Mouse (Mus musculus): ENCODE measurements around the gene Vps13d. TPM values are rescaled to one million over a fixed set of nuclear protein-coding genes. Genes with fewer than 3 reads are reported as not detected.

Gene Vps13d
- polyA plus RNA-seq, 1 experiment from 2014 or later, result 10.3 TPM

- H3K9me3 ChIP-seq (ENCODE audit: low read length), result no peaks in the 10 kb centered on the region
- H3K4me1 ChIP-seq (ENCODE audit: insufficient read depth, low read depth, low read length), result peaks cover 21% of the 10 kb centered on the region; the same call in 1 of the 2 replicates
- no peak for DNase-seq (ENCODE audit: low spot score)
- H3K36me3 ChIP-seq (ENCODE audit: insufficient read depth, low read length), result 0 out of 2 replicates have a peak, but pooled peaks cover 3% of the 10 kb centered on the region
- no peak for ATAC-seq
- no peak overlapping the region for H3K4me3 ChIP-seq (ENCODE audit: low read depth, low read length)
- H3K27ac ChIP-seq (ENCODE audit: low read length), result no peak overlapping the region
- WGBS, result 17% methylated on average over 11 of the region's 11 CpGs
- no peak overlapping the region for H3K4me2 ChIP-seq (replicated peaks; ENCODE audit: low read depth, low read length)
- H3K27me3 ChIP-seq (replicated peaks; ENCODE audit: insufficient read depth, low read length), result no peaks in the 10 kb centered on the region
- no peak for TF ChIP-seq EP300 (IDR thresholded peaks at IDR 0.05)
- TF ChIP-seq CTCF (IDR thresholded peaks at IDR 0.05), result no peak
- no peak overlapping the region for H3K9ac ChIP-seq (replicated peaks; ENCODE audit: low read depth)
These were observed 160.1 kb downstream of the Vps13d start for GRCm38 (mm10) chr4:145034506-145035243.

GRCm38 (mm10) chr4:145033392-145033791 lies 161.4 kb downstream of the Vps13d start:
- peaks cover 20% of the 10 kb centered on the region; the same call in 1 of the 2 replicates for H3K4me1 ChIP-seq (ENCODE audit: insufficient read depth, low read depth, low read length)
- ATAC-seq (no peak), DNase-seq (ENCODE audit: low spot score) (no peak)
- H3K4me3 ChIP-seq (ENCODE audit: low read depth, low read length), result no peak overlapping the region
- H3K9me3 ChIP-seq (ENCODE audit: low read length), result no peaks in the 10 kb centered on the region
- 0 out of 2 replicates have a peak, but pooled peaks cover 3% of the 10 kb centered on the region for H3K36me3 ChIP-seq (ENCODE audit: insufficient read depth, low read length)
- no peak overlapping the region for H3K4me2 ChIP-seq (replicated peaks; ENCODE audit: low read depth, low read length)
- H3K27me3 ChIP-seq (replicated peaks; ENCODE audit: insufficient read depth, low read length), result no peaks in the 10 kb centered on the region
- no peak overlapping the region for H3K9ac ChIP-seq (replicated peaks; ENCODE audit: low read depth)
- TF ChIP-seq CTCF (IDR thresholded peaks at IDR 0.05) (no peak), EP300 (IDR thresholded peaks at IDR 0.05) (no peak)
- WGBS, result 9% methylated on average over 2 of the region's 2 CpGs
- no peak overlapping the region for H3K27ac ChIP-seq (ENCODE audit: low read length)

GRCm38 (mm10) chr4:145032637-145033036 lies 162.2 kb downstream of the Vps13d start:
- no peaks in the 10 kb centered on the region for H3K9me3 ChIP-seq (ENCODE audit: low read length)
- 76% methylated on average over 2 of the region's 2 CpGs for WGBS
- H3K27ac ChIP-seq (ENCODE audit: low read length), result no peak overlapping the region
- H3K9ac ChIP-seq (replicated peaks; ENCODE audit: low read depth), result no peak overlapping the region
- peaks cover 13% of the 10 kb centered on the region; the same call in 1 of the 2 replicates for H3K4me1 ChIP-seq (ENCODE audit: insufficient read depth, low read depth, low read length)
- TF ChIP-seq EP300 (IDR thresholded peaks at IDR 0.05) (no peak), CTCF (IDR thresholded peaks at IDR 0.05) (no peak)
- no peak overlapping the region for H3K4me2 ChIP-seq (replicated peaks; ENCODE audit: low read depth, low read length)
- no peak overlapping the region for H3K4me3 ChIP-seq (ENCODE audit: low read depth, low read length)
- DNase-seq (ENCODE audit: low spot score), result no peak
- H3K27me3 ChIP-seq (replicated peaks; ENCODE audit: insufficient read depth, low read length), result no peaks in the 10 kb centered on the region
- no peak for ATAC-seq
- 0 out of 2 replicates have a peak, but pooled peaks cover 3% of the 10 kb centered on the region for H3K36me3 ChIP-seq (ENCODE audit: insufficient read depth, low read length)

- Histone ChIP-seq H3K9ac (replicated peaks; ENCODE audit: low read depth) (no peak overlapping the region), H3K4me2 (replicated peaks; ENCODE audit: low read depth, low read length) (no peak overlapping the region), H3K27ac (ENCODE audit: low read length) (peak overlapping the region; percentile 10), H3K27me3 (replicated peaks; ENCODE audit: insufficient read depth, low read length) (no peaks in the 10 kb centered on the region), H3K4me1 (ENCODE audit: insufficient read depth, low read depth, low read length) (peaks cover 21% of the 10 kb centered on the region; the same call in 1 of the 2 replicates), H3K4me3 (ENCODE audit: low read depth, low read length) (no peak overlapping the region), H3K36me3 (ENCODE audit: insufficient read depth, low read length) (no peaks in the 10 kb centered on the region), H3K9me3 (ENCODE audit: low read length) (no peaks in the 10 kb centered on the region)
- ATAC-seq (peak; percentile 63), DNase-seq (ENCODE audit: low spot score) (no peak)
- TF ChIP-seq CTCF (IDR thresholded peaks at IDR 0.05), result no peak
- no peak for TF ChIP-seq EP300 (IDR thresholded peaks at IDR 0.05)
- WGBS, result 46% methylated on average over 4 of the region's 4 CpGs
These were observed 163.3 kb downstream of the Vps13d start for GRCm38 (mm10) chr4:145031510-145031909.

- no peak overlapping the region for H3K9ac ChIP-seq (replicated peaks; ENCODE audit: low read depth)
- H3K4me1 ChIP-seq (ENCODE audit: insufficient read depth, low read depth, low read length), result peaks cover 20% of the 10 kb centered on the region
- H3K36me3 ChIP-seq (ENCODE audit: insufficient read depth, low read length), result no peaks in the 10 kb centered on the region
- no peak overlapping the region for H3K4me2 ChIP-seq (replicated peaks; ENCODE audit: low read depth, low read length)
- no peaks in the 10 kb centered on the region for H3K9me3 ChIP-seq (ENCODE audit: low read length)
- peak; percentile 83 for TF ChIP-seq EP300 (IDR thresholded peaks at IDR 0.05)
- 0 out of 2 replicates have a peak, but pooled peaks have one; percentile 15 for TF ChIP-seq CTCF (IDR thresholded peaks at IDR 0.05)
- H3K27ac ChIP-seq (ENCODE audit: low read length), result peak overlapping the region; percentile 94
- no peak overlapping the region for H3K4me3 ChIP-seq (ENCODE audit: low read depth, low read length)
- H3K27me3 ChIP-seq (replicated peaks; ENCODE audit: insufficient read depth, low read length), result no peaks in the 10 kb centered on the region
- DNase-seq (ENCODE audit: low spot score) (peak; percentile 92), ATAC-seq (peak; percentile 60)
- 15% methylated on average over 7 of the region's 7 CpGs for WGBS
These were observed 168.4 kb downstream of the Vps13d start for GRCm38 (mm10) chr4:145026449-145026851.

GRCm38 (mm10) chr4:145025409-145025762 lies 169.4 kb downstream of the Vps13d start:
- no peak for TF ChIP-seq EP300 (IDR thresholded peaks at IDR 0.05)
- TF ChIP-seq CTCF (IDR thresholded peaks at IDR 0.05), result no peak
- H3K9ac ChIP-seq (replicated peaks; ENCODE audit: low read depth), result no peak overlapping the region
- H3K4me2 ChIP-seq (replicated peaks; ENCODE audit: low read depth, low read length), result no peak overlapping the region
- no peak for DNase-seq (ENCODE audit: low spot score)
- no peaks in the 10 kb centered on the region for H3K36me3 ChIP-seq (ENCODE audit: insufficient read depth, low read length)
- H3K4me1 ChIP-seq (ENCODE audit: insufficient read depth, low read depth, low read length), result peaks cover 20% of the 10 kb centered on the region
- ATAC-seq, result no peak
- 32% methylated on average over 7 of the region's 7 CpGs for WGBS
- no peaks in the 10 kb centered on the region for H3K9me3 ChIP-seq (ENCODE audit: low read length)
- H3K27me3 ChIP-seq (replicated peaks; ENCODE audit: insufficient read depth, low read length), result no peaks in the 10 kb centered on the region
- H3K27ac ChIP-seq (ENCODE audit: low read length), result peak overlapping the region; percentile 94
- no peak overlapping the region for H3K4me3 ChIP-seq (ENCODE audit: low read depth, low read length)
